Mouse (Mus musculus): Measurements from ENCODE around the gene Gas7.

The Gas7 gene

GRCm38 (mm10) chr11:67721485-67721884, 266.2 kb downstream of the Gas7 start:
- DNase-seq (ENCODE audit: low spot score), result no peak

GRCm38 (mm10) chr11:67722399-67723156, 267.3 kb downstream of the Gas7 start:
- DNase-seq (ENCODE audit: low spot score), result no peak

- no peak for DNase-seq (ENCODE audit: low spot score)
Measured at GRCm38 (mm10) chr11:67723231-67724013, 268.2 kb downstream of the Gas7 start.

- no peak for DNase-seq (ENCODE audit: low spot score)
Measured at GRCm38 (mm10) chr11:67727095-67727494, 271.9 kb downstream of the Gas7 start.

- DNase-seq (ENCODE audit: low spot score), result no peak
Measured at GRCm38 (mm10) chr11:67728726-67729125, 273.5 kb downstream of the Gas7 start.

GRCm38 (mm10) chr11:67731056-67731455, 275.8 kb downstream of the Gas7 start:
- DNase-seq (ENCODE audit: low spot score), result no peak

GRCm38 (mm10) chr11:67733726-67734125, 278.5 kb downstream of the Gas7 start:
- DNase-seq (ENCODE audit: low spot score), result no peak

- no peak for DNase-seq (ENCODE audit: low spot score)
Measured at GRCm38 (mm10) chr11:67734597-67734996, 279.4 kb downstream of the Gas7 start.

GRCm38 (mm10) chr11:67738345-67738744, 283.1 kb downstream of the Gas7 start:
- no peak for DNase-seq (ENCODE audit: low spot score)
